Mouse (Mus musculus) heart, postnatal 0 days (tissue): ENCODE measurements around the gene 4930544G11Rik.

Experiments used
- CTCF ChIP-seq: IDR thresholded peaks from 2 replicates; pipeline ENCODE4 v1.5.1; 2016; ENCODE audit warnings: antibody characterized with exemption, control low read depth, low read depth
- EP300 ChIP-seq: IDR thresholded peaks from 2 replicates; pipeline ENCODE4 v1.6.1; 2016; ENCODE audit warnings: antibody characterized with exemption, low read depth

DNA sequence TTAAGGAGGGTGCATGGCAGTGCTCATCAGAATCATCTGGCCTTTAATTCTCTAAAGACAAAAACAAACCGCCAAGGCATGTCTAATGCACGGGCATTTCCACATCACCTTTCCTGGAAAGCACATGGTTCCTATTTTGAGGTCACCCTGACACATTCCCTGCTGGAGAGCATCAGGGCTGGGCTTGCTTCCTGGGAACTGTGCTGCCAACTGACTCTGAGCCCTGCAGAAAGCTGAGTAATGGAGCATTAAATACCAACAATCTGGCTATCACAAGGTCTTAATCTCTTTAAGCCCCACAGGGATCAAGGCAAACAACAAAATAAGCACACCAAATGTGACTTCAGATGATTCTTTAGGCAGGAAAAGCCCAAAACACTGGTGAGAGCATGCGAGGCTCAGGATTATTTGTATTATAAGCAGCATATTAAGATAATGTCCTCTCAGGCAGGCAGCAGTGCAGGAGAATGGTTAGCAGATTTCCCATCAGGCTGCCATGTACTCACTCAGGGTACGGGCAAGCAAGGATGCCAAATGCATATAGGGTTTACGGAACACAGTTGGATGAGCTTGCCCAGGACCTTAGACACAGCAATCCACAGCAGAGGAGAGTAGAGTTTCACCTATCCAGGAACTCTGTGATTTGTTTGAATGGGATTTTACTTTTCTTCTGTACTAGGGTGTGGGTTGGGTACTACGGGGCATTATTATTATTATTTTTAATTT, 17.1 kb downstream of the 4930544G11Rik start:
- TF ChIP-seq CTCF, result no peak
- TF ChIP-seq EP300, result no peak
